Mouse (Mus musculus) cerebellum, postnatal 10 days (tissue): ENCODE measurements around the gene Nr2f1.

Experiments
- DNase-seq, 2 experiments: peaks; one replicate each; pipeline ENCODE4 v3.0.0; 2021; ENCODE audit warnings: mixed read lengths in 2 of 2

The Nr2f1 gene

GRCm38 (mm10) chr13:78179312-78180097 is 20.1 kb downstream of the Nr2f1 start:
- DNase-seq: peak; percentile 78 to 82

GRCm38 (mm10) chr13:78178771-78179170 is 20.8 kb downstream of the Nr2f1 start:
- DNase-seq: peak in 1 of 2 experiments; percentile 26

- DNase-seq: peak in 1 of 2 experiments; percentile 8
Observed at GRCm38 (mm10) chr13:78178021-78178420, 21.5 kb downstream of the Nr2f1 start.

- peak in 1 of 2 experiments; percentile 8 for DNase-seq
Observed at GRCm38 (mm10) chr13:78177381-78177950, 22.1 kb downstream of the Nr2f1 start.

GRCm38 (mm10) chr13:78175821-78176380 is 23.7 kb downstream of the Nr2f1 start:
- peak; percentile 67 to 72 for DNase-seq

GRCm38 (mm10) chr13:78174891-78175290 is 24.7 kb downstream of the Nr2f1 start:
- no peak for DNase-seq

- DNase-seq: no peak
Observed at GRCm38 (mm10) chr13:78174191-78174590, 25.4 kb downstream of the Nr2f1 start.

GRCm38 (mm10) chr13:78172861-78173260 is 26.7 kb downstream of the Nr2f1 start:
- no peak for DNase-seq

- peak; percentile 50 to 57 for DNase-seq
Observed at GRCm38 (mm10) chr13:78171984-78172636, 27.4 kb downstream of the Nr2f1 start.

GRCm38 (mm10) chr13:78171320-78171719 is 28.2 kb downstream of the Nr2f1 start:
- no peak for DNase-seq

- DNase-seq: no peak
Observed at GRCm38 (mm10) chr13:78168166-78168565, 31.4 kb downstream of the Nr2f1 start.

GRCm38 (mm10) chr13:78164941-78165340 is 34.6 kb downstream of the Nr2f1 start:
- DNase-seq: no peak

GRCm38 (mm10) chr13:78163087-78163958 is 36.2 kb downstream of the Nr2f1 start:
- peak; percentile 80 to 84 for DNase-seq

- DNase-seq: no peak
Observed at GRCm38 (mm10) chr13:78162149-78162548, 37.4 kb downstream of the Nr2f1 start.

- no peak for DNase-seq
Observed at GRCm38 (mm10) chr13:78157465-78157864, 42.1 kb downstream of the Nr2f1 start.
